ENCODE assay signal across 9 mouse cellular contexts in genomic region chr1:152817794-152818193, GRCm38 (mm10). TPM values are rescaled to one million over a fixed set of nuclear protein-coding genes. Genes with fewer than 3 reads are reported as not detected.
DNase-seq lines count a peak whose midpoint lies in the region; ATAC-seq lines count a peak whose summit lies in the region.
"Had no signal": no experiment of that assay in that cellular context is flagged by ENCODE, and none has a peak within 500 bp of the region (broad histone marks: within the 10 kb centered on the region; RNA-seq: fewer than 3 reads in every experiment).

No protein-coding gene starts in this region.

- no peak overlapping the region for H3K4me3 ChIP-seq in heart, embryonic 10.5 days
- no peak overlapping the region for H3K4me3 ChIP-seq in kidney, embryonic 14.5 days (ENCODE audit: low read length)
- H3K4me3 ChIP-seq: limb, embryonic 15.5 days had no signal

- no peaks in the 10 kb centered on the region for H3K27me3 ChIP-seq in heart, embryonic 10.5 days (ENCODE audit: insufficient read depth, poor library complexity, severe bottlenecking)
- H3K27me3 ChIP-seq in kidney, embryonic 14.5 days (ENCODE audit: control insufficient read depth, insufficient read depth, low read length) = no peaks in the 10 kb centered on the region
- H3K27me3 ChIP-seq: limb, embryonic 15.5 days had no signal

- DNase-seq in adrenal gland, adult (ENCODE audit: inconsistent age in 2 of 2, low spot score in 1 of 2) = peak; percentile 41 to 62
- no peak for DNase-seq in adrenal gland, adult 8-10 months
- peak; percentile 14 for DNase-seq in brain, embryonic 18.5 days (ENCODE audit: low read depth, low spot score)
- no peak for DNase-seq in heart, embryonic 10.5 days (ENCODE audit: low spot score)
- DNase-seq in neural tube, embryonic 10.5 days (ENCODE audit: extremely low spot score, low spot score) = peak; percentile 36
- no peak for DNase-seq in frontal cortex, postnatal 14 days (ENCODE audit: low spot score in 2 of 2)

- 18% methylated on average over 10 of the region's 10 CpGs for WGBS in heart, embryonic 10.5 days
- WGBS in kidney, embryonic 14.5 days = 15% methylated on average over 10 of the region's 10 CpGs

- no peak overlapping the region for H3K4me2 ChIP-seq in kidney, embryonic 14.5 days (replicated peaks; ENCODE audit: low read depth, low read length)
- H3K4me2 ChIP-seq: limb, embryonic 15.5 days had no signal

- ATAC-seq in kidney, embryonic 14.5 days (ENCODE audit: low FRiP score, low TSS enrichment) = peak; percentile 65; the same call in 1 of the 2 replicates
- ATAC-seq in activated CD4-positive, CD25-positive, alpha-beta regulatory T cell, adult 4 months = no peak

- H3K4me1 ChIP-seq in heart, embryonic 10.5 days = peaks cover 41% of the 10 kb centered on the region
- peaks cover 18% of the 10 kb centered on the region for H3K4me1 ChIP-seq in kidney, embryonic 14.5 days (ENCODE audit: control insufficient read depth, insufficient read depth, low read length)

- 0 out of 2 replicates have a peak, but pooled peaks cover 3% of the 10 kb centered on the region for H3K9me3 ChIP-seq in heart, embryonic 10.5 days
- H3K9me3 ChIP-seq in kidney, embryonic 14.5 days (ENCODE audit: control insufficient read depth, low read length) = no peaks in the 10 kb centered on the region
- H3K9me3 ChIP-seq: limb, embryonic 15.5 days had no signal

- H3K36me3 ChIP-seq in heart, embryonic 10.5 days = no peaks in the 10 kb centered on the region
- H3K36me3 ChIP-seq in kidney, embryonic 14.5 days (ENCODE audit: control insufficient read depth, insufficient read depth, low read length) = no peaks in the 10 kb centered on the region
- H3K36me3 ChIP-seq: limb, embryonic 15.5 days had no signal

- H3K9ac ChIP-seq in kidney, embryonic 14.5 days (ENCODE audit: low read depth, low read length) = no peak overlapping the region
- H3K9ac ChIP-seq: limb, embryonic 15.5 days had no signal

- H3K27ac ChIP-seq in heart, embryonic 10.5 days = peak overlapping the region; percentile 85
- peak overlapping the region; percentile 51; the same call in 1 of the 2 replicates for H3K27ac ChIP-seq in kidney, embryonic 14.5 days (ENCODE audit: low read depth, low read length)
- H3K27ac ChIP-seq: limb, embryonic 15.5 days had no signal

RNA-seq across cellular contexts. Expression of gene Ncf2, which starts 17.8 kb away (rescaled TPM):
- total RNA-seq in adrenal gland, adult 8-10 months (2022) = 1 to 10 TPM; 4.2 to 9.2 (median 8.3) TPM
- polyA plus RNA-seq in heart, embryonic 10.5 days (2016; fragmentation: Nextera tagmentation; extraction: Ambion mirVana) = 2.0 and 3.5 TPM in 2 replicates
- polyA plus RNA-seq in kidney, embryonic 14.5 days (2014; fragmentation: Nextera tagmentation; extraction: Ambion mirVana) = 5.6 and 7.1 TPM in 2 replicates
- 1 to 10 TPM; 2.2 to 2.9 TPM for polyA plus RNA-seq in activated CD4-positive, CD25-positive, alpha-beta regulatory T cell, adult 4 months (2017; shearing (Covaris generic))

RNA-seq across cellular contexts. Expression of gene Arpc5, which starts 51.5 kb away (rescaled TPM):
- total RNA-seq in adrenal gland, adult 8-10 months (2022) = 100 to 1,000 TPM in 2 of 4 experiments, 10 to 100 TPM in 2; 83.9 to 107 (median 101) TPM
- 238 and 256 TPM in 2 replicates for polyA plus RNA-seq in heart, embryonic 10.5 days (2016; fragmentation: Nextera tagmentation; extraction: Ambion mirVana)
- 228 and 240 TPM in 2 replicates for polyA plus RNA-seq in kidney, embryonic 14.5 days (2014; fragmentation: Nextera tagmentation; extraction: Ambion mirVana)
- 100 to 1,000 TPM; 631 to 671 TPM for polyA plus RNA-seq in activated CD4-positive, CD25-positive, alpha-beta regulatory T cell, adult 4 months (2017; shearing (Covaris generic))

RNA-seq across cellular contexts. Expression of gene Rgl1, which starts 51.6 kb away (rescaled TPM):
- 10 to 100 TPM; 23.9 to 47.1 (median 32.6) TPM for total RNA-seq in adrenal gland, adult 8-10 months (2022)
- 51.2 and 58.3 TPM in 2 replicates for polyA plus RNA-seq in heart, embryonic 10.5 days (2016; fragmentation: Nextera tagmentation; extraction: Ambion mirVana)
- polyA plus RNA-seq in kidney, embryonic 14.5 days (2014; fragmentation: Nextera tagmentation; extraction: Ambion mirVana) = 45.2 and 63.8 TPM in 2 replicates
- under 1 TPM; 0.07 to 0.37 TPM for polyA plus RNA-seq in activated CD4-positive, CD25-positive, alpha-beta regulatory T cell, adult 4 months (2017; shearing (Covaris generic))

Comparison
In these comparisons a context has a peak if more than half of its experiments do, and no peak if none do; other contexts are left out.
1. DNase-seq: peak in adrenal gland, adult (2 of 2), brain, embryonic 18.5 days (single experiment) and neural tube, embryonic 10.5 days (single experiment); none in adrenal gland, adult 8-10 months (single experiment), heart, embryonic 10.5 days (single experiment) and frontal cortex, postnatal 14 days (0 of 2).
2. RNA of gene Rgl1, which starts 51.6 kb away (polyA plus RNA-seq): 45.2 to 63.8 TPM in kidney, embryonic 14.5 days and 51.2 to 58.3 TPM in heart, embryonic 10.5 days; 0.07 to 0.37 TPM in activated CD4-positive, CD25-positive, alpha-beta regulatory T cell, adult 4 months; every median in the first group is over 10 times any median in the second.